Mouse (Mus musculus): ENCODE data around the gene Ripor3. TPM values are rescaled to one million over a fixed set of nuclear protein-coding genes. Genes with fewer than 3 reads are reported as not detected.
A peak's percentile ranks its signal among the peaks of the same experiment; 100 is the strongest.

The Ripor3 gene
- polyA plus RNA-seq, 1 experiment from 2014 or later, result 0.67 TPM

GRCm38 (mm10) chr2:167930975-167931374, 79.4 kb downstream of the Ripor3 start:
- H3K27me3 ChIP-seq (replicated peaks), result no peaks in the 10 kb centered on the region
- WGBS, result 89% methylated on average over 3 of the region's 3 CpGs
- peak overlapping the region; percentile 98 for H3K9ac ChIP-seq
- H3K27ac ChIP-seq (replicated peaks), result peak overlapping the region; percentile 85
- no peak for ATAC-seq (ENCODE audit: extremely low read depth, insufficient number of reproducible peaks, low FRiP score, low TSS enrichment)
- H3K36me3 ChIP-seq, result no peaks in the 10 kb centered on the region
- peak overlapping the region; percentile 78 for H3K4me2 ChIP-seq
- peaks cover 39% of the 10 kb centered on the region for H3K4me1 ChIP-seq
- no peaks in the 10 kb centered on the region for H3K9me3 ChIP-seq
- peak overlapping the region; percentile 87; the same call in 1 of the 2 replicates for H3K4me3 ChIP-seq

Other genes starting within 250 kb of the Ripor3 start
- 42.1 and 47.2 TPM in 2 replicates for gene Ptpn1, start 78.6 kb downstream of the Ripor3 start, polyA plus RNA-seq (2015; fragmentation: Nextera tagmentation; extraction: Ambion mirVana)
- 7.3 and 7.8 TPM in 2 replicates for gene Pard6b, start 70.4 kb upstream of the Ripor3 start, polyA plus RNA-seq (2015; fragmentation: Nextera tagmentation; extraction: Ambion mirVana)
- gene Adnp, start 196.5 kb upstream of the Ripor3 start, polyA plus RNA-seq (2015; fragmentation: Nextera tagmentation; extraction: Ambion mirVana), result 1.8 TPM in 2 replicates
- gene Gm20716, start 219.7 kb upstream of the Ripor3 start, polyA plus RNA-seq (2015; fragmentation: Nextera tagmentation; extraction: Ambion mirVana), result 11.7 and 12.3 TPM in 2 replicates
- gene Dpm1, start 220.0 kb upstream of the Ripor3 start, polyA plus RNA-seq (2015; fragmentation: Nextera tagmentation; extraction: Ambion mirVana), result 81.8 and 95.3 TPM in 2 replicates
- 4.2 and 4.4 TPM in 2 replicates for gene Mocs3, start 220.0 kb upstream of the Ripor3 start, polyA plus RNA-seq (2015; fragmentation: Nextera tagmentation; extraction: Ambion mirVana)